Mouse (Mus musculus) erythroblast, embryonic 14.5 days (primary cell): ENCODE measurements around the gene Car3.

Experiments
- GATA1 ChIP-seq: IDR thresholded peaks from 2 replicates; pipeline ENCODE4 v1.6.1; 2012; ENCODE audit warnings: low read length, inconsistent platforms, mixed read lengths
- TAL1 ChIP-seq: IDR thresholded peaks from 3 replicates; pipeline ENCODE4 v1.6.1; 2012; ENCODE audit warnings: low read length, inconsistent platforms, mixed read lengths

- TF ChIP-seq TAL1 = no peak
- no peak for TF ChIP-seq GATA1
These were observed 29.7 kb downstream of the Car3 start for GRCm38 (mm10) chr3:14892991-14893390.
